Mouse (Mus musculus) lung, adult 2 months (tissue): Measurements from ENCODE around the gene Trmt13. TPM values are rescaled to one million over a fixed set of nuclear protein-coding genes. Genes with fewer than 3 reads are reported as not detected.

Source experiments
- DNase-seq: peaks from one replicate; pipeline ENCODE4 v3.0.0; 2022
- H3K4me1 ChIP-seq: fragments of 200-500 bp; 2 replicates; pipeline ENCODE4 v1.6.1; 2011; ENCODE audit warnings: low read length; ENCODE audit not compliant: control insufficient read depth, insufficient read depth
- H3K4me3 ChIP-seq: fragments of 200-500 bp; replicated peaks from 2 replicates; pipeline ENCODE3; 2011; ENCODE audit warnings: low read depth, mild to moderate bottlenecking, control low read depth, low read length; ENCODE audit errors: extremely low read depth
- CTCF ChIP-seq: fragments of 200-500 bp; IDR thresholded peaks from 2 replicates; pipeline ENCODE4 v1.5.1; 2011; ENCODE audit warnings: mild to moderate bottlenecking, low read length, control low read depth; ENCODE audit not compliant: insufficient read depth
- POLR2A ChIP-seq: fragments of 200-500 bp; IDR thresholded peaks from 2 replicates; pipeline ENCODE4 v1.6.1; 2011; ENCODE audit warnings: low read depth, mild to moderate bottlenecking, control low read depth, low read length, borderline replicate concordance; ENCODE audit errors: extremely low read depth
- WGBS: fragments of 180-500 bp; shearing (Covaris S2); methylation state at CpG from one replicate; pipeline ENCODE4 v1.1.7; 2018; 5-methylcytosine and 5-hydroxymethylcytosine counted together
- polyA plus RNA-seq: library from polyadenylated mRNA; depleted of rRNA; stranded (reverse); fragments of >200 nt; gene quantifications from 2 replicates; pipeline ENCODE4 v1.2.3, GENCODE M21; 2012

The Trmt13 gene
- polyA plus RNA-seq, 1 experiment = 6.2 TPM

DNA sequence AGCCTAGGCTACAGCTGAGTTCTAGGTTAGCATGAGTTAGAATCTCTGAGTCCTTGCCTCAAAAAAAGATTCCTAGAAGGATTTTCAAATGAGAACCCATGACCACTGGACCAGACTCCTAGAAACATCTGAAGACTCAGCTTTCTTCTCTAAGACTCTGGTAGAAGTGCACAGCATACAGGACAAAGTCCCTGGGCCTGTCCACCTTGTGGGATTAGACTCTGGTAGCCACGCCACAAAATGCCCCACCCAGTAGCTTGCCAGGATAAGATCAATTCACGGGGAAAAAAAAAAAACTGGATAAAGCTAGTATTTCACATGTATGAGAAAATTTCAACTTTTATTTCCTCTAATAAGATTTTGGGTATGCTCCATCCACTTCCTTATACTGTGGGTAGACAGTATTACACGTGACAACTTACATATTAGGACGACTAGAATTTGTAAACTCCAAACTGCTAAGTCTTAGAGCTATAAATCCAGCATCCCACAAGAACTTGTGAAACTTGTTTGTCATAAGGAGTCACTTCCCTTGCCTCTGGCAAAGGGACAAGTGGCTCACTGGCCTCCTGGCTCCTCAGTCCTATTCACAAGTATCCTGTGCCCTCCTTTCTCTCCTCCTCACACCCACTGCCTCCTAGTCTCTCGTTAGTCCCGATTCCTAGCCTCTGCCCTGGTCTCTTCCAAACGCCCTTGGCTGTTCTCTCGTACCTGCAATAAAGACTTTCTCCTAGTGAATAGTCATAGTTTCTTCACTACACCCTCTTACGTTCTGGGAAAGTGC, 23.5 kb upstream of the Trmt13 start:
- Histone ChIP-seq H3K4me1 (peaks cover 2% of the 10 kb centered on the region; the same call in 1 of the 2 replicates), H3K4me3 (no peak overlapping the region)
- no peak for TF ChIP-seq CTCF
- no peak for TF ChIP-seq POLR2A
- 68% methylated on average over 9 of the region's 9 CpGs for WGBS
- DNase-seq = no peak

DNA sequence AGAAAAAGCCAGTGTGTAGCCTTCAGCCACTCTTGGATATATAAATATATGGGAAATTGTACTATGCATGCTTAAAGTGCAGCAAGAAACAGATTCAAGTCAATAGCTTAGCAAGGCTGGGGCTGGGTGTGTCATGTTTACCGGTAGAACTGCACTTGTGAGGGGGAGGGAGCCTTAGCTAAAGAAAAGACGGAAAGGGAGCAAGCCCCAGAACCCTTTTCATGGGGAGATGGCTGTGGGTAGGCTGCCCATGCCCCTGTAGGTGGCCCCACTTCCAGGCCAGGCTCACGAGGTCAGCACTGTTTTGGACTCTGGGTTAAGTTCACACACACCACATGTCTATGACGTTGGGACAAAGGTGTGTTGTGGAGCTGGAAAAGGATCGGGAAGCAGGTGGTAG, 21.4 kb upstream of the Trmt13 start:
- Histone ChIP-seq H3K4me1 (peaks cover 2% of the 10 kb centered on the region; the same call in 1 of the 2 replicates), H3K4me3 (no peak overlapping the region)
- DNase-seq = no peak
- TF ChIP-seq CTCF (no peak), POLR2A (no peak)
- 54% methylated on average over 5 of the region's 5 CpGs for WGBS

DNA sequence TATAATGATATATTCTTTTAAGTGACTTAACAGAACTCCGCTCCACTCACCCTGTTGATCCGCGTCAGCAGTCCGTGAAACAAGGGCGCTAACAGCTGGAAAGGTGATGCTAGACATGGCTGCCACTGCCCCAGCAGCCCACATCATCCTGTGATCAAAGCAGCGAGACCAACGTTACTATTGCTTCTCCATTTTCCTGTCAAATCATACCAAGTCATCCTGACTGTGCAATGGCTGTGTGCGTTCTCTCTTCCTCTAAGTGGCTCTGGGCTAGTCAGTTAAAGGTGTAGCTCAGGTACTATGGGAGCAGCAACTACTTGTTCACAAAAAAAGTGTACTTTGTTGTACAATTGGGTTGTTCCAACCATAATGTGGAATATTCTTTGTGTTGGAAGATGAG, 20.5 kb upstream of the Trmt13 start:
- H3K4me3 ChIP-seq = no peak overlapping the region
- DNase-seq = no peak
- WGBS = 89% methylated on average over 8 of the region's 8 CpGs
- TF ChIP-seq CTCF = no peak
- H3K4me1 ChIP-seq = peaks cover 2% of the 10 kb centered on the region; the same call in 1 of the 2 replicates

DNA sequence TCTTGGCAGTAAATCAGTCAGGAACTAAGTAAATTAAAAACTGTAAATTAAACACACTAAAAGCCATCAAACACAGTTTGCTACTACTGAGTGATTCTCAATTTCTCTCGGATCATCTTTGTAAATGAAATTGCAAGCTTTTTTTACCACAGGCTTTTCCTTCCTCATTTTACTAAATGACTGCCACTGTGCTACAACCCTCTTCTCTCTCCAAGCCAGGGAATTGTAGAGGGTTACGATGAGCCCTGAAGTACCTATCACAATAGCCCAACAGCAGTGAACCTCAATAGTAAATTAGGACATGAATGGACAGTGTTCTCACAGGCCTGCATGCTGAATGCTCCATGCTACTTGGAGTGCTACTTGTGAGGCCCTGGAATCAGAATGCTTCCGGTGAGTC, 19.7 kb upstream of the Trmt13 start:
- 86% methylated on average over 3 of the region's 3 CpGs for WGBS
- peaks cover 2% of the 10 kb centered on the region; the same call in 1 of the 2 replicates for H3K4me1 ChIP-seq
- H3K4me3 ChIP-seq = no peak overlapping the region
- no peak for DNase-seq
- TF ChIP-seq CTCF (no peak), POLR2A (no peak)

DNA sequence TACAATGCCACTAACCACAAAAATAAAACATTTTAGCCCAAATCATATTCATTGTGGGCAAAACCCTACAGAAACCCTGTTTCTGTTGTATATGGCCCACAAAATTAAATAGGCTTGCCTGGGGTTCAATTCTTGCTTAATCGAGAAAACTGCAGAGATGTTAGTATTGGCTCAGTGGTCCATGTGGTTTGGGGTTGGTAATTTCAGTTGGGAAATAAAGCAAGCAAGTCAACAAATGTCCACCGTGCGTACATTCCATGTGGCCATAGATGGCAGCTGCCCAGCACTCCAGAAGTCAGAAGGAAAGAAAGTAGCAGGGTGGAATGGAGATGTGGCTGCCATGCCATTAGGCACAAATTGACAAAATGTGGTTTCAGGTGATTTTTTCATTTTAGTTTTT, 18.6 kb upstream of the Trmt13 start:
- WGBS = 77% methylated on average over 3 of the region's 3 CpGs
- Histone ChIP-seq H3K4me3 (no peak overlapping the region), H3K4me1 (no peaks in the 10 kb centered on the region)

DNA sequence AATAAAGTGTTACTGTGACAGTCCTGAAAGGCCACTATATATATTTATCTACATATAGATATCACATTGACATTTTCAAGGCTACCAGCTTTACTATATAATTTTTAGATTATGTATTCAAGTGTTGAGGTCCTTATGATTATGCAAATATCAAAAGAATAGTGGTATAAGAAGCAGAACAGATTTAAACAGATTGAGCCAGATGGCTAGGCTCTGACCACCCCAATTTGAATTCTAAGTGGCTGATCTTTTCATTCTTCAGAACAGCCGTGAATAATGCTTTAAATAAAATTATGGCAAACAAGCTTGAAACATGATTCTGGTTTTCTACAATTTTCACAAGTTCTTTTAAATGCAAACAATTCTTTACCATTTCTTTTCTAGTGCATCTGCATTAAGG, 17.1 kb upstream of the Trmt13 start:
- no peak for TF ChIP-seq CTCF
- WGBS = 84% methylated on average over 1 of the region's 1 CpGs
- Histone ChIP-seq H3K4me1 (no peaks in the 10 kb centered on the region), H3K4me3 (no peak overlapping the region)
- no peak for DNase-seq

More for the DNA sequence above, 18.6 kb upstream of the Trmt13 start:
- DNase-seq = no peak
- no peak for TF ChIP-seq POLR2A
- no peak for TF ChIP-seq CTCF

DNA sequence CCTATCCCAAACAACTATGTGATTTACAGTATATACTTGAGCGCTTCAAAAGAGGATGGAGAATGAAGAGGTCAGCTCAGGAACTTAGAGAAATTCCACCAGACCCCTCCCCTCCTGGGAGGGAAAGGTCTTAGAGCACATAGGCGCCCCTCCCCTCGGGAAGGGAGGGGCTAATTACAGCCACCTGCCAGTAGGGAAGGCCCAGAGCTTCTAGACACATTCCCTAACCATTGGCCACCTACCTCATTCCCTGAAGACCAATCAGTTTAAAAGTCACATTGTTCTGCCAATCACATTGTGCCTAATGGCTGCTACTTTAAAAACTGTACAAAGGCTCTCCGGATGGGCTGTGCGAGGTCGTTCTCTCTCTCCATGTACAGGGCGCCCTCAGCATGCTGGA, 8.3 kb upstream of the Trmt13 start:
- DNase-seq = no peak
- TF ChIP-seq CTCF = no peak
- TF ChIP-seq POLR2A = no peak
- H3K4me3 ChIP-seq = no peak overlapping the region
- 93% methylated on average over 7 of the region's 7 CpGs for WGBS
- H3K4me1 ChIP-seq = no peaks in the 10 kb centered on the region

DNA sequence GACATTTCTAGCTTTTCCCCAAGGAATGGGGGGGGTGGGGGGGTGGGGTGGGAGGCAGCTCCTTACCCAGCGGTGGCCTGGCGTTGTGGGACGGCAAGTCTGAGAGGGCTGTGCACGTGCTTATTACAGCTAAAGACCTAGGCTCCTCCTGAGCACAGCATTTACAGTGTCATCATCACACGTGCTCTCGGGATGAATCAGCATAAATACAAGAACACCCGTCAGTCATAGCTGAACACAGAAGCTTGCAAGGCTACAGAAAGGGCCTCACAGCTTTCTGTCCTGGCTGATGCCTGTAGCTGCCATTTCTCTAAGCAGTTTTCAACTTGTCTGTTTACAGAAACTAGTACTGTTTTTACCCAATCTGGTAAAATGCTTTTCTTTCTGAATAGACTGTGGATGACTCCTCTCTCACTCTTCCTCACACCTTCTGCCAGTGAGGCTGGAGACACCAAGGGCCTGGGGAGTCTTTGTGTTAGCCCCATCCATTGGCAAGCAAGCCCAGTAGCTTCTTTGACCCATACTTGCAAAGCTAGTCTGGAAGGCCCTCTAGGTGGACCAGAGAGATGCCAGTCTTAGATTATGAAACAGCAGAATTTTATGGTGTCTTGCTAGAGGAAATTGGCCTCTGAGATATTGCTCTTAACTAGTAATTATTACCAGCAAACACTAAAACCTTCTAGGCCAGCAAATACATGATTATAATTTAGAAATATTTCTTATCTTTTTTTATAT, 6.4 kb upstream of the Trmt13 start:
- no peak overlapping the region for H3K4me3 ChIP-seq
- no peak for DNase-seq
- no peaks in the 10 kb centered on the region for H3K4me1 ChIP-seq
- TF ChIP-seq CTCF (no peak), POLR2A (no peak)
- WGBS = 90% methylated on average over 7 of the region's 7 CpGs

DNA sequence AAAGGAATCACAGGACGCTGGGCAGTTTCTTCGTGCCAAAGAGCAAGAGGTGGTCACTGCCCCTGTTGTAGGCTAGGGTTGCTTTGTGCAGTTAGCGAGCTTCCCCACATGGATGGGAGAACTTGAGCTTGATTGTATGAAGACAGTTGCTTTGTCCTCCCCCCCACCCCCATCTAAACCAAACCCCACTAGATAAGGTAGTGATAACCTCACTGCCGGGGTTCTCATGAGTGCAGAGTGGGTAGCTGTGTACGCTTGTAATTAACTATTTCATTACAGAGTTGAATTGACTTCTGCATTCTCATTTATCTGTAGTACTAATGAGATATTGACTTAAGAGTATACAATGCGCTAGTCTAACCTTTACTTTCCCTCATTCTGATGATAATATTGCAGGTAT, 4.5 kb upstream of the Trmt13 start:
- Histone ChIP-seq H3K4me3 (no peak overlapping the region), H3K4me1 (no peaks in the 10 kb centered on the region)
- no peak for DNase-seq
- 78% methylated on average over 6 of the region's 6 CpGs for WGBS
- TF ChIP-seq CTCF = no peak
- no peak for TF ChIP-seq POLR2A
